Mouse (Mus musculus) regulatory T cell (primary cell): ENCODE measurements at regions not wholly inside any gene's neighbourhood (a gene's known extent, or its start where the extent isn't known, plus 50 kb on each side); places are given as distances from the start of the nearest gene placed in this dataset.

Experiments
- in situ Hi-C: fragments of 300-600 bp; cut with MboI, MseI; formaldehyde crosslinking; loops from one replicate; pipeline ENCODE4 v1.15.1; 2025; ENCODE audit warnings: high pct_unique_total_duplicates

DNA sequence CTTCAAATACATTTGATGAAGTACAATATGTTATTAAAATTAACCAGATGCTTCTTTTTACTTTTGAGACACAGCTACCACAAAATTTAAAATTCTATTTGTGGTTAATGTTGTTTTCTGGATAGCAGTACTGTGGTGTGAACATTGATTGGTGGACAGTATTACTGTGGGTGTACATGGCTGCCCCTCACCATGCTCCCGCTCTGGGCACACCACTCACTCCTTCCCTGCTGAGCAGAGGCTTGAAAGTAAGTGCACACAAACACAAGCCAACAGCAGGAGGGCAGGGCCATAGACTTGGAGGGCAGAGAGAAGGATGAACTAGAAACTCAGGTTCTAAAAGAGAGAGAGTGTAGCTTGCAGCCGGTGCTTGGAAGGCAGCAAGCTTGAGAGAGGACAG is 182.1 kb downstream of the Ifng start:
- in situ Hi-C loops: no loop called here

DNA sequence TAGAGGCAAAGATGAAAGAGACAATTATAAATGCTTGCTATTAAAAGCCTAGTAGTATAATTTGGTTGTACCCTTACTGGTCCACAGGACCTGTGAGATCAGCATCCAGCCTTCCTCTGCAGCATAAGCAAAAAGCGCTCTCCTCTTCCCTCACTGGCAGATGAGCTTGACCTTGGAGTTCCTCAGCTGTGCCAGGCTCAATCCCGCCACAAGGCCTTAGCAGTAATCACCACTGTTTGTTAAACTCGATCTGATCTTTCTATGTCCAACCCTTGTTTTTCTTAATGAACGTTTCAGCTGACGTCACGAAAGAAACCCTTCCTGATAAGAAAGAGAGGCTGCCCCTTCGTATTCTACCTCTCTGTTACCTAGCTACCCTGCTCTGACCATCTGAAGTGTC is 183.5 kb downstream of the Ifng start:
- in situ Hi-C loops: no loop called here

DNA sequence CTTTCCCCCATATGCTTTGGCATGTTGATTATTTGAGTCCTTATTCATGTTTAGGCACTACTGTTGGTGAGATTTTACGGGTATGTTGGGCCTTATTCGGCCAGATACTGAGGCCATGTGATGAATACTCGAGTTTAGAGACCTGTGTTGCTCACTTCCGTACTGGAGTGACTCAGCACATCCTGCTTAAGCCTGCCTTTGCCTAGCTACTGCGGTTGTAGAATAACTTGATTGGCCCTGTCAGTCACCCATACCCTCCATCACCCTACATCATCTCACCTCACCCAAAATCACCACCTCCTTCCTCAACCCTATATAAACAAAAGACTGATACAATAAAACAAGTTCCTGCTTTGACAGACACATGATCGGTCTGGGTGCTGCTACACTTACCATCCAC is 187.2 kb downstream of the Ifng start:
- in situ Hi-C loops: no loop called here

DNA sequence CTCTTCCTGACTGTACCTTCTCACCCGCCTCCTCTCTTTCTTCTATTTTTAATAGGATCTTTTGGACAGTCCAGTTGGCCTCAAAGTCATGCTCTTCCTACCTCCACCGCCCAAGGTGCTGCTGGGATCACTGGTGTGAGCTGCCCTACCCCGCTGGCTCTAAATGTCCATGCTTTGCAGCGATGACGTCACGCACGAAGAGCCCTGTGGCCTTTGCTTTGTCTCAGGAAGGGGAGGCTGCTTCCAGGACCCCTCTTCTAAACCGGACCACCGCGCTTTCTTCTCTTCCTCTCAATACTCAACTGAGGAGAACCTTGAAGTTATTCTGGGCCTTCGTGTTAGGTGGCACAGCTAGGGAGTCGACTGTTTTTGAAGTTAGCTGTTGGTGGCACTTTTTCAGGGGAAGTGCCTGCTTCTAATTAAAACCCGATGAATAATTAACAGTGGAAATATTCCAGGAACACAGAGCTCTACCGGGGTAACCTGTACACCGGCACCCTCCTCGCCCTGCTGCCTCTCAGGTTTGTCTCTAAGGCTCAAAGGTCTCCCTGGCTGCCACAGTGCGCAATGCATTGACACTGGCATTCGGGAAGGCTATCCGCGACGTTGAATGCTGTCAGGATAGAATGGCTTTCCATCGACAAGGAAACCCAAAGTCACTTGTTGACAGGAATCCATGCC is 188.7 kb downstream of the Ifng start:
- in situ Hi-C loops: no loop called here

DNA sequence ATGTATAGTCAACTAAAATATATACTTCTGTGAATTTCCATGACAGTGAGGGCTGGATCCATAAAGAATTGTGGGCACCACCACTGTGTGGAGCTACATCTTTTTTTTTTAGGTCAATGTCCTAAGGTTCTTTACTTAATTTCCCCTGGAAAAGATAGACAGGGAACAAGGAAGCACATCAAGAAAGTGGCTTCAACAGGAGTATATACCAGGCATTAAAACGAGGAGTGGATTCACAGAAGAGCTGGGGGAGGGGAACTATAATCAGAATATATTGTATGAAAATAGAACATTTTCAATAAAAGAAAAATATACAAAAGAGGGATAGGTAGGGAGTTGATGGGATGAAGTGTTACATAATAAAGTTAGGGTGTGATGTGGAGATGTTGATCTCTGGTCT is 190.9 kb downstream of the Ifng start:
- in situ Hi-C loops: no loop called here

DNA sequence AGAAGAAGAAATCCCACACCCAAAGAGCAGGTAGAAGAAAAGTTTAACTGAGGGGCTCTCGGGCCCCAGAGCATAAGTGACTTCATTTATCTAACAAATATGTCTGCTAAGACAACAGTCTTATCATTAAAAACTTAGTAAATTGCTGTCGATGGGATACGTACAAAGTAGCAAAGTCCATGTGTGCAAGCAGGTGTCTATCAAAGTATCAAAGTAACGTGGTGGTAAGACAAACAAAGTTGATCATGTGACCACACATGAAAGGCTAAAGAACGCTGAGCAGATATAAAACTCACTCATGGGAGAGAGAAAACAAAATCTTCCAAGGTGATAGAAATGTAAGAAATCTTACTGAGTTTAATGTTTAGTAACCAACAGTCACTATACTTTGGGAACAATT is 191.3 kb downstream of the Ifng start:
- in situ Hi-C loops: no loop called here

DNA sequence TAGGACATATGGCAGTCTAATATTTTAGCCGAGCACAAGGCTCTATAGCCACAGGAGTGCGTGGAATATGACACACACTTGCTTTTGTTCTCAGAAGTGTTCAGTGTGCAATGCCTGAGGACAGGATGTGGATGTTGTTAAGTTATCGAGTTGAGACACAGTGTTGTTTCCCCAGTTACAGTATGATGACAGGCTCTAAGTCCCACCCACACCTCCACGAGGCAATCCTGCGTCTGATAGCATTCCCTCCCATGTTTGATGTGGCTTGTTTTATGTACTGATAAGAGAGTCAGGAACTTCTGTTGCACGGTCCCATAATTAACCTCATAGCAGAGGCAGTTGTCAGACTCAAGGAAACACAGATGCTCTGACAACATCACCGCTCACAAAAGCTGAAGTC is 192.6 kb downstream of the Ifng start:
- in situ Hi-C loops: no loop called here

DNA sequence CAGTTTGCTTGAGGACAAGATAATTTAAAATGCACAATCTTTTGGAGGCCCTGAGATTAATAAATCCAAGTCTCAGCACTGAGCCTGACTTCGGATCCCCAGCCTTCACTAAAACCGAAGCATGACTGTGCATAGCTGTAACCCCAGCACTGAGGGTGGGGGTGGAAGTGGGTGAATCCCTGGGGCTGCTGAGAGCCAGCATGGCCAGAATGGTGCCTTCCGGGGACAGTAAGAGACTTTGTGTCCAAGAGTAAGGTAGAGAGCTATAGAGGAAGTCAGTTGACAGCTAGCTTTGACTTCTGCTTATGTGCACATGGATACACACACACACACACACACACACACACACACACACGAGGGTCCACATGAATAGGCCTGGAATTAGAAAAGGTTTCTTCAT is 198.3 kb downstream of the Ifng start:
- in situ Hi-C loops: no loop called here

DNA sequence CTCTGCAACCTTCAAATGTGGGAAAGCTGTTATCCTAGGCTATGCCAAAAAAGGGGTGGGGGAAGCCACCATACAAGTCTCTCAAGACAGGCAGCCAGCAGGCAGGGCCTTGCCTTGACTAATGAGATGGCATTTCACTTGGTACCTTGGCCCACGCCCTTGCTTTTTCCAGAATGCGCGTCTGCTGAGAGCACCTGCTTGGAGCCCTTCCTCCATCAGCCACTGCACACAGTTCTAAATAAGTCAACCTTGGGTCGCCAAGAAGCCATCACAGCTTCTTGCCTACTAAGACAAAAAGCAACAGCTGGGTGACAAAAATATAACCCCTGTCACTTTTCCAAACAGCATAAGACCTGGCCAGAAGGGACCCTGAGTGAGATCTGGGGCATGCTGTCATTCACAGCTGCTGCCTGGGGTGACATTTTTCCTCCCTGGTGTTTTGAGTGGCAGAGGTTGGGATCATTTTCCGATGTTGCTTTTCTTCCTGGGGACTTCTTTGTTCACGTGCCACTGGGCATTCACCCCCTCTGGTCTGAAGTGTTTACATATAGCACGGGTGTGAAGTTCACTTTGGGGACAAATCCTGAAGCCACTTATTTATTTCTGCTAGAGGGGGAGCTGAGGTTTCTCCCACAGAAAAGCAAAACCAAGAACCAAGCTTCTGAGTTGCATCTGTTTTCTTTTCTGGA is 199.4 kb downstream of the Ifng start:
- in situ Hi-C loops: no loop called here

DNA sequence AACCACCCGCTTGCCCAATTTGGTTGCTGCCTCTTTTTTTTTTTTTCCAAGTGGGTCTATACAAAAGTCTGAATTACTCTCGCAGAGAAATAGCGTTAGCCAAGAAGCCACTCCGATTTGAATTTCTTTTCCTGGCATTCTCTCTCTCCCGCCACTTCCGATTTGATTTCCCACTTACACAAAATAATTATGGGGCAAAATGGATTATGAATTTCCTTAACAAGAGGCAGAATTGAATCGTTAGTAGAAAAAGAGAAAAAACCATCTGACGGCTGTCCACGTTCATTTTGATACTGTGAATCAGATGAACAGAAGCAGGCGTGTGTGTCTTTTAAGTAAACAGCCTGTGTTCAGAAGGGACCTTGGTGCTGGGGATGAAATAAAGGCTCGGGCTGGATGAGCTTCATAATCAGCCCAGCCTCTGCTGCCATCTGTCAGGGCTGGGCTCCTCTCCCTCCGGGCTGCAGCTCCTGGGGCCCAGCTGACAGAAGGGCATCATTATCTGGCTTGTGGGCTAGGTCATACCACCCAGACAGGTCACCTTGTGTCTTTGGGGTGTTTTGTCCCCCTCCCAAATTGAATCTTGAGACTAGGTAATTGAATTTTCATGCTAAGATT is 200.1 kb downstream of the Ifng start:
- in situ Hi-C loops: no loop called here

DNA sequence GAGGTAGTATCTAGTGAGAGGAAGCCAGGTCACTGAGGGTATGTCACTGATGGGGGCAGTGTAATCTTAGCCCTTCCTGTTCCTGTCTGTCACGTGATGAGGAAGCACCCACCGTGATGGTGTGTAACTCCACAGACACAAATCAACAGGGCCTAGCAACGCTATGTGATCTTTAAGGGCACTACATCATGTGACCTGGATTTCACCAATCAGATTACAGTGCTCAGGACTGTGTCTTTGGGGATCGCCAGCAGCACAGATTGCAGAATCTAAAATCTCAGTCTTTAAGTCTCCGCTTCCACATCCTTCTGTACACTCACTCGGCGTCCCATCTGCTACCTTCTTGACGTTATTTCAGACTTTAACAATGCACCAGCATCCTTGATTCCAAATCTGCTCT is 202.8 kb downstream of the Ifng start:
- in situ Hi-C loops: no loop called here

DNA sequence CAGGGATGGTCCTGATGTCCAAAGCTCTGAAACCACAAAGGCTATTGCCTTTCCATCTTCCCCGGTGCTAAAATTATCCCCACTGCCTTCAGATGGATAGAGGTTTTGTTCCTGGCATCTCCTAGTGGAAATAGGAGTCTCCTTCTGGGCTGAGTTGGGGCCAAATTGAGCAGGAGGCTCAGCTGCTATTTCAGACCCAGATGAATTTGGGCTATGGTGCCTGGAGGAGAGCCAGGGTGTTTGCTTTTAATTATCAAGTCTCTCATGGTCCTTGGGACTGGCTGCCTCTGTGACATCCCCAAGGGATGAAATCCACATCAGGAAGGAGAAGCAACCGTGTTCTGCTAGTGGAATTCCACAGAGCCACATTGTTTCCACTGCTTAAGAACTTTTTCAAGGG is 207.3 kb downstream of the Ifng start:
- in situ Hi-C loops: no loop called here

DNA sequence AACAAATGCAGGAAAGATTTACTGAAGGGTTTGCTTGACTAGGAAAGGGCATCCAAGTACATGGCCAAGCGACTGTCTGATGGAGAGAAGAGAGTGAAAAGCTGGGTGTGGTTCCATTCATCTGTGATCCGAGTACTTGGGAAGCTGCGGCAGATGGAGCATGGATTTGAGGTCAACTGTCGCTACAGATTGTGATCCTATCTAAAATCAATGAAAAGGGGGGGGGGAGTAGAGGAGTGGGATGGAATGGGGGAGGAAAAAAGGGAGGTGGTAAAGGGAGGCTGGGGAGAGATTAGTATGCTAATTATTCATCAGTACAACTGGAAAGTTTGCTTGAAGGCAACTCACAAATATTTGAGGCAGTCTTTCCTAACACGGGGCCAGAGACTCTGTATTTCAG is 213.4 kb downstream of the Dyrk2 start:
- in situ Hi-C loops: no loop called here

DNA sequence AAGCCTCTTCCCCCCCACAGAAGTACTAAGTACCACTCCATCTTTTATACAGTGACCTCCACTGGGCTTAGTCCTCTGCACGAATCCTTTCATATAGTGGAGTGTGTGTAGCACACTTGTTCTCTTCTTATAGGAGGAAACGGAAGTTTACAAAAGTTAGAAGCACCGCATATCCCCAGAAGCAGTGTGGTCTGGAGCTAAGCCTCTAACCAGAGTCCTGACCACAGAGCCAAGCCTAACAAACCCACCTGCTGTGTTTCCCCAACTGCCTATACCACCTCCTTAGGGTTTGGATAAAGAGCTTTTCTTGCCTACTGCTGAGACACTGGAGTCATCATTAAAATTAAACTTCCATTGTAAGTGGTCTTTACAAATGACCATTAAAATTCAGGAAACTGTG is 204.0 kb downstream of the Dyrk2 start:
- in situ Hi-C loops: no loop called here

DNA sequence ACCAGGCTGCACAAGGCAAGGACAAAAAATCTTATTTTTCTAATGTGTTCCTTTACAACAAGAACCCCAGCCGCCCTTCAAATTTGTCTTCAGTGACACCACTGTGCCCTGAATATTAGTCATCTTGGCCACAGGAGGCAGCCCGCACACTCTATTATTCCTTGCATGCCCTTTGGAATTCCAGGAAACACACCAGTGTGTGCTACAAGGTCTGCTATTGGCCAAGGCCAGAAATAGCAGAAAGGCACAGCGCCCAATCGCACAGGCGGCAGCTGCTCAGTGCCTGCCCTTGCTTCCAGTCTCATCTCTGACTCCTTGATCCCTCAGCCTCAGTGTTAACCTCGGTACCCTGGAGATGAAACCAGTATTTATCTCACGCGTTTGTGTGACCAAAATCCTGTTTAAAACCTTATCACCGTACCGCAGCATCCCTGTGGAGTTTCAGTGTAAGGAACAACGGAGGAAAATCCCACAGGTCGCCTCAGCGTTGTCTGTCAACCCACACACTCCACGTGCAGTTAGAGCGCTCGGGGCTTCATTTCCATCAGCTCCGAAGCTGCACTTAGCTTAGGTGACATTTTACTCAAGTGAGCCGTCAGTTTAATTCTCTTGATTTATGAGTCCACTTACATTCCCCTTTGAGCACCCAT is 194.1 kb downstream of the Dyrk2 start:
- in situ Hi-C loops: no loop called here

DNA sequence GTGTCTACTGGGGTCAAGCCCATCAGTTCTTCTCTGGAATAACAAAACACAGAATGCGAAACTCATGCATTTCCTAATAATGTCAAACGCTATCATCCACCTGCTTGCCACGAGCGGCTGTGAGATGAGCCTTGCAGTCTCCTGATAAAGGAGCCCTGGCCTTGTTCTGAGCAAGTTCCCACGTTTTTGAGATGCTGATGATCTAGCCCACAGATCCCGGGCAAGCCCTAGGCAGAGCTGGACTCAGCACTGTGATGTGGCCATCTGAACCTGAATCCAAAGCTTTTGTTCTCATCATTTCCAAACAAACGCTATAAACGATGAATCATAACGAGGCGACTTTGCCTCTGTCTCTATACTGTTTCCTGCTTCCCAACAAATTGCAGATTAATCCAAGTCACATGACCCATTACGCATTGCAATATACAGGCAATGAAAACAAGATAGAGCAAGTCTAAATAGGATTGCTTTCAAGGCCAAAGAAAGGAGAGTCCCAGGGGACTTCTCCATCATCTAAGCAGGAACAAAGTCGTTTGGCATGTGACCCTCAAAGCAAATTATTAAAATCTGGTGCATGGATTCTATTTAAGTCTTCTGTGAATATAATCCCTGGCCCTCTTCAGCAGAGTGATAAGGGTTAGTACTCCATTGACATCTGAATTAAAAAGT is 191.1 kb downstream of the Dyrk2 start:
- in situ Hi-C loops: no loop called here

DNA sequence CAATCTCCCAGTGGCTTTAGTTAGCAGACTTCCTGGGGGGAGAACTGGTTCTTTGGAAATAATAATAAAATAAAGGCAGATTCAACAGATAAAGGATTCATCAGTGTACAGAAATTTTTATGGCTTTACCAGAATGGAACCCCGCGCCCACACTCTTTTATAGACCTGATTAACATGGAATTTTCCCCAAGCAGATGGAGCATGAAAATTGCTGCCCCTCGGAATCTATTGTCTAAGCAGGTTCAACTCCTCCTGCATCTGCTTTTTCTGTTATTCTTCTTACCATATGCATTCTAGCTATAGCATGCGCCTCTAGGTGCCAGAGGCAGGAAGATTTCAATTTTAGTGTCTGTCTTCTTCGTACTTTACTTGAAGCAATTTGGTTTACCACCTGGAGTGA is 190.5 kb downstream of the Dyrk2 start:
- in situ Hi-C loops: no loop called here

DNA sequence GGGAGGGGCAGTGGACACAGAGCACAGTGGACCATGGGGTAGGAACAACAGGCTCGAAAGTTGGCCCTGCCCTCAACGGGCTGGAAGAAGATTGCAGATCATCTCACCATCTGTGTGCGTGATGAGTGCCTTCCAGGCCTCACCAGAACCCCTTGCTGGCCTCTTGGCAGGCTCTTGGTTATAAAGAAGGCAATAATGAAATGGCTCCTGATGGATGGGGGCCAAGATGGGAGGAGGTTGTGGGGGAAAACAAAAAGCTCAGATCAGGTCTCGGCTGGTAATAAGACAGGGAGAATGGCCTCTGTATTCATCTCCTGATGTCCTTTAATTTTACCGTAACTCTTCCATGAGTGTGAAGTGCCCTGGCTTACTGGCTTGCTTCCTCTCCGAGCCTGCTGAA is 189.1 kb downstream of the Dyrk2 start:
- in situ Hi-C loops: no loop called here

DNA sequence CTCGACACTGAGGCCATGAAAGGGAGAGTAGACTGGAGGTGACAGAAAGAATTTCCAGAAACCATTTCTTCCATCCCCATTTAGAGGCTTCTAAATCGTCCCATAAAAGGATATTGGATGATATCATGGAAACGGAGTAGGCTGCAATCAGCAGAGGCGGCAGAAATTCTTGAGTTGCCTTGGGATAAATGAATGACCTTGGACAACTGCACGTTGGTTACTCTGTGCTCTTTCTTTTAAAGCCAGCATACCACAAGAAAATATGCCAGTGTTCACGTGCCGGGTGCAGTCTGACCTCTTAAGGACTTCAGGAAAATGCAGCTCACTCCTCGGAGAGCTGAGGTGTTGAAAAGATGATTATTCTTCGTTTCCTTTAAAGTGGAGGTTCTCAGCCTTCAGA is 186.7 kb downstream of the Dyrk2 start:
- in situ Hi-C loops: no loop called here

DNA sequence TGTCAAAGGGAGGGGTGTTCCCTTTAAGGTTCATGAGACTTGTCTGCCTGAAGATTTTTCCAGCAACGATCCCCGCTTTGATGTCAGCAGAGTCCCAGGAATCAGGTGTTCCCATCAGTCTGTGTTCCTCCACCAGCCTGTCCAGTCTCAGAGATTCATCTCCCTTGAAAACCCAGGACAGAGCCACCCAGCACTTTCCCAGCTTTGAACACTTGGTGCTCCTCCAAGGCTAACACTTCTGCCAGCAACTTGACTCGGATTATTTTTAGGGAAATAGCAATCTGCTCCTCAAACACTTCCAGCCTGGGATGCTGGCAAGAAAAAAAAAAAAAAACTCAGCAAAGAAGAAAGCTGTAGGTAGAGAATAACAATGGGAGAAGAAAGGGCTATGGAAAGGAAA is 170.7 kb downstream of the Dyrk2 start:
- in situ Hi-C loops: no loop called here

DNA sequence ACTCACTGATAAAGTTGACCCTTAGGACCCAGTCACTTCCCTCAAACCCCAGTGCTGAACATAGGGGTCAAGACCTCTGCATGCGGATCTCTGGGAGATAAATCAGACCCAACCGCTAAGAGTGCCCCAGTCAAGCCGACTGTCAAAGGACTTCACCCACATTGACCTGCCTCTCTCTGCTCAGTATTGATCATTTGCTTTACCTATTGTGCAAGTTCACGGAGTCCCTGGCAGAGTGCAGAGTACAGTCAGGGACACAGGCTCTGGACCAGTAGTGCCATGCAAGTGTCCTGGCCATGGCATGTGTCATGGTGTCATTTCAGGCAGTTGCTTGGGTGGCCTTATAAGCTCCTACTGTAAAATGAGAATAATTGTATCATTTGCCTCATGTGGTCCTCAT is 169.9 kb downstream of the Dyrk2 start:
- in situ Hi-C loops: no loop called here

DNA sequence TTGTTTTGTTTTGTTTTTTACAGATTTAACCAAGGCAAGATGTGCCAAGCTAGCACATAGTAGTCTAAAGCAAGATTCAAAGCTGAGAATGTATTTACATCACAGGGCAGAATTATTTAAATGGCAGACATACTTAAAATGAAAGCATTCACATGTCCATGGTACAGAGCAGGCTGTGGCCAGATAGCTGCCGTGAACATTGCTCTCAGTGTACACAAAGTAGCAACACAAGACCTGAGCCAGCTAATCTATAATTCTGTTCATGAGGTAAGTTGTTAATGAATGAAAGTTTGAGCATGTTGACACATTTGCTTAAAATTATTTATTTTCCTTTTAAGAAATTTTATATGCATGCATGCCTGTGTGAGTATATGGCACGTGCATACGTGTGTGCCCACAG is 164.0 kb downstream of the Dyrk2 start:
- in situ Hi-C loops: no loop called here
